Mouse (Mus musculus) thymus, adult 2 months (tissue): Measurements from ENCODE around the gene Lrrk1. TPM values are rescaled to one million over a fixed set of nuclear protein-coding genes. Genes with fewer than 3 reads are reported as not detected.

Experiments used
- DNase-seq: peaks from one replicate; pipeline ENCODE4 v3.0.0; 2021
- H3K27ac ChIP-seq: fragments of 200-500 bp; 2 replicates; pipeline ENCODE4 v1.5.1; 2012; ENCODE audit warnings: low read length, control low read depth; ENCODE audit not compliant: control insufficient read depth, insufficient read depth
- H3K27me3 ChIP-seq: fragments of 200-500 bp; 2 replicates; pipeline ENCODE4 v1.6.1; 2012; ENCODE audit warnings: mild to moderate bottlenecking, low read length, moderate library complexity, mixed read lengths; ENCODE audit not compliant: control insufficient read depth, insufficient read depth
- H3K36me3 ChIP-seq: fragments of 200-500 bp; 2 replicates; pipeline ENCODE4 v1.6.1; 2012; ENCODE audit warnings: mild to moderate bottlenecking, low read length, moderate library complexity; ENCODE audit not compliant: control insufficient read depth, insufficient read depth
- H3K4me1 ChIP-seq: fragments of 200-500 bp; replicated peaks from 2 replicates; pipeline ENCODE4 v1.6.1; 2012; ENCODE audit warnings: low read length; ENCODE audit not compliant: control insufficient read depth, insufficient read depth
- H3K4me3 ChIP-seq: fragments of 200-500 bp; 2 replicates; pipeline ENCODE4 v1.5.1; 2012; ENCODE audit warnings: mild to moderate bottlenecking, low read length, control low read depth, moderate library complexity; ENCODE audit not compliant: control insufficient read depth, insufficient read depth
- CTCF ChIP-seq: fragments of 200-500 bp; IDR thresholded peaks from 2 replicates; pipeline ENCODE4 v1.5.1; 2012; ENCODE audit warnings: mild to moderate bottlenecking, control low read depth, low read length, moderate library complexity, borderline replicate concordance; ENCODE audit not compliant: control insufficient read depth, poor library complexity, insufficient read depth; ENCODE audit errors: extremely low read depth
- POLR2A ChIP-seq: fragments of 200-500 bp; IDR thresholded peaks from 2 replicates; pipeline ENCODE4 v1.6.1; 2012; ENCODE audit warnings: mild to moderate bottlenecking, low read length, control low read depth, moderate library complexity; ENCODE audit not compliant: control insufficient read depth, poor library complexity, insufficient read depth; ENCODE audit errors: extremely low read depth
- WGBS: fragments of 180-500 bp; shearing (Covaris S2); methylation state at CpG from one replicate; pipeline ENCODE4 v1.1.7; 2018; 5-methylcytosine and 5-hydroxymethylcytosine counted together
- polyA plus RNA-seq: library from polyadenylated mRNA; depleted of rRNA; stranded (reverse); fragments of >200 nt; gene quantifications from 2 replicates; pipeline ENCODE4 v1.2.3, GENCODE M21; 2012

Lrrk1 gene
- polyA plus RNA-seq, 1 experiment, result 29.9 TPM

GRCm38 (mm10) chr7:66332340-66332739 lies 55.8 kb downstream of the Lrrk1 start:
- DNase-seq, result no peak

GRCm38 (mm10) chr7:66330610-66331009 lies 57.5 kb downstream of the Lrrk1 start:
- 95% methylated on average over 9 of the region's 9 CpGs for WGBS
- DNase-seq, result no peak
- TF ChIP-seq CTCF, result no peak
- no peak for TF ChIP-seq POLR2A
- H3K36me3 ChIP-seq, result no peaks in the 10 kb centered on the region
- H3K27ac ChIP-seq, result no peak overlapping the region
- H3K4me1 ChIP-seq, result no peaks in the 10 kb centered on the region
- H3K4me3 ChIP-seq, result no peak overlapping the region
- H3K27me3 ChIP-seq, result no peaks in the 10 kb centered on the region

More at GRCm38 (mm10) chr7:66332340-66332739, 55.8 kb downstream of the Lrrk1 start:
- Histone ChIP-seq H3K27me3 (no peaks in the 10 kb centered on the region), H3K27ac (no peak overlapping the region), H3K4me3 (no peak overlapping the region), H3K36me3 (no peaks in the 10 kb centered on the region), H3K4me1 (no peaks in the 10 kb centered on the region)
- no peak for TF ChIP-seq POLR2A
- TF ChIP-seq CTCF, result no peak
- 93% methylated on average over 8 of the region's 8 CpGs for WGBS

- no peak overlapping the region for H3K4me3 ChIP-seq
- no peaks in the 10 kb centered on the region for H3K27me3 ChIP-seq
- no peaks in the 10 kb centered on the region for H3K4me1 ChIP-seq
- H3K36me3 ChIP-seq, result no peaks in the 10 kb centered on the region
- no peak for DNase-seq
- no peak for TF ChIP-seq POLR2A
- no peak for TF ChIP-seq CTCF
- WGBS, result 93% methylated on average over 2 of the region's 2 CpGs
- no peak overlapping the region for H3K27ac ChIP-seq
Observed at GRCm38 (mm10) chr7:66327516-66327915, 60.6 kb downstream of the Lrrk1 start.

- Histone ChIP-seq H3K4me3 (no peak overlapping the region), H3K27ac (no peak overlapping the region), H3K36me3 (no peaks in the 10 kb centered on the region), H3K27me3 (no peaks in the 10 kb centered on the region), H3K4me1 (no peaks in the 10 kb centered on the region)
- TF ChIP-seq CTCF (no peak), POLR2A (no peak)
- DNase-seq, result no peak
- WGBS, result 96% methylated on average over 3 of the region's 3 CpGs
Observed at GRCm38 (mm10) chr7:66325419-66326053, 62.6 kb downstream of the Lrrk1 start.

- Histone ChIP-seq H3K36me3 (no peaks in the 10 kb centered on the region), H3K27ac (no peak overlapping the region), H3K4me1 (no peaks in the 10 kb centered on the region), H3K27me3 (no peaks in the 10 kb centered on the region), H3K4me3 (no peak overlapping the region)
- DNase-seq, result no peak
- WGBS, result 86% methylated on average over 9 of the region's 9 CpGs
- TF ChIP-seq CTCF, result no peak
- no peak for TF ChIP-seq POLR2A
Observed at GRCm38 (mm10) chr7:66323252-66324015, 64.7 kb downstream of the Lrrk1 start.

- H3K36me3 ChIP-seq, result no peaks in the 10 kb centered on the region
- no peak overlapping the region for H3K4me3 ChIP-seq
- H3K27me3 ChIP-seq, result no peaks in the 10 kb centered on the region
- no peak for DNase-seq
- no peaks in the 10 kb centered on the region for H3K4me1 ChIP-seq
- no peak overlapping the region for H3K27ac ChIP-seq
- WGBS, result 48% methylated on average over 5 of the region's 5 CpGs
- no peak for TF ChIP-seq POLR2A
- TF ChIP-seq CTCF, result no peak
Observed at GRCm38 (mm10) chr7:66320996-66321395, 67.2 kb downstream of the Lrrk1 start.
